Mouse (Mus musculus) effector memory CD4-positive, alpha-beta T cell, adult 7 months (primary cell): ENCODE data around the gene Vmn2r36. TPM values are rescaled to one million over a fixed set of nuclear protein-coding genes. Genes with fewer than 3 reads are reported as not detected.

Experiments
- polyA plus RNA-seq: library from polyadenylated mRNA; unstranded; fragments of 100-300 nt; shearing (Covaris generic); gene quantifications from one replicate; pipeline ENCODE4 v1.2.1, GENCODE M21; 2017

Gene Vmn2r36
- polyA plus RNA-seq = 0.15 TPM

DNA sequence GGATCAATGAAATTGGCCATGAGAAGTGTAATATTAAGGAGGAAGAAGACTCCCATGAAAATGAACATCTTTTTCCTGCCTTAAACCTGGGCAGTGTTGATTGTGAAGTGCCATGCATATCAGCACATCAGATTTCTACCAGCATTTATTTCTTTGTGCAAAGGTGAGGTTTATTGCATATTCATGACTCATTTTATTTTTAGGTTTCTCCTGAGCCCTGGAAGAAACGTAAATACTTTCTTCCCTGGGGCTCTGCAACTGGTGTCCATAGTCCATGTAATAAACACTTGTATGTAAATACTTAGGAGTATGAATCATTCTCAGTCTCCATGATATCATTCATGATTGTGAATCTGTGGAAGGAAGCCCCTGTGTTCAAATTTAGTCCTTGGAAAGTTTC, at the start of gene Vmn2r36:
Vmn2r36 (minus strand) TSS at position 101 of the 400 bp plus-strand sequence.

Other genes with a start within 250 kb of the Vmn2r36 start
- gene Vmn2r34, start 213.0 kb downstream of the Vmn2r36 start, polyA plus RNA-seq = not detected
- 0.51 TPM for gene Vmn2r35, start 82.6 kb downstream of the Vmn2r36 start, polyA plus RNA-seq